Comparison of ENCODE assay signal across 30 mouse cellular contexts in the genomic region with DNA sequence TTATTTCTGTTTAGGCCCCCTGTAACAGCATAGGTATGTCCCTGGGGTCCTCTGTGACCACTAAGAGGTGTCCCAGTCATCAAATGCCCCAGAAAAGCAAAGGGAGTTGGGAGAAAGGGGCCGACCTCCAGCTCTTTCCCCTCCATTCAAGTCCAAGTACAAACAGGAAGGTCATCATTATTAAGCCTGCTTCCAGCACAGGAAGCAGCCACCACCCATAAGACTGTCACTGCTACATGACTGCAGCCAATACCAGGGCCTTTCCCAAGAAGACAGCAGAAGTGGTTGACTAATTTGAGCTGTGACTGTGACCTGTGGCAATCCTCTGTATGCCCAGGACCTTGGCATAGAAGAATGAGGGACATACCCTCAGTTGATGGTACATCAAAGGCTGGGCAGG. TPM values are rescaled to one million over a fixed set of nuclear protein-coding genes. Genes with fewer than 3 reads are reported as not detected.
DNase-seq lines count a peak whose midpoint lies in the region; ATAC-seq and TF ChIP-seq lines count a peak whose summit lies in the region.
"Had no signal": no experiment of that assay in that cellular context is flagged by ENCODE, and none has a peak within 500 bp of the region (broad histone marks: within the 10 kb centered on the region; RNA-seq: fewer than 3 reads in every experiment).

No protein-coding gene starts in this region.

- no peaks in the 10 kb centered on the region for H3K9me3 ChIP-seq in lung, embryonic 15.5 days
- no peaks in the 10 kb centered on the region for H3K9me3 ChIP-seq in hindbrain, embryonic 16.5 days (ENCODE audit: control insufficient read depth, low read length)
- H3K9me3 ChIP-seq: heart, embryonic 13.5 days; hindbrain, embryonic 12.5 days; midbrain, embryonic 12.5 days; neural tube, embryonic 12.5 days had no signal

- peak overlapping the region; percentile 73 for H3K27ac ChIP-seq in gastrocnemius, adult 2 months
- H3K27ac ChIP-seq in lung, embryonic 15.5 days = peak overlapping the region; percentile 16
- no peak overlapping the region for H3K27ac ChIP-seq in hindbrain, embryonic 16.5 days (ENCODE audit: low read depth, low read length)
- H3K27ac ChIP-seq: heart, embryonic 13.5 days; hindbrain, embryonic 12.5 days; left cerebral cortex, adult 2 months; midbrain, embryonic 12.5 days; neural tube, embryonic 12.5 days; stomach, postnatal 0 days had no signal

- peaks cover 5% of the 10 kb centered on the region; the same call in 1 of the 2 replicates for H3K4me1 ChIP-seq in lung, embryonic 15.5 days
- H3K4me1 ChIP-seq in hindbrain, embryonic 16.5 days (ENCODE audit: control insufficient read depth, insufficient read depth, low read depth, low read length) = no peaks in the 10 kb centered on the region
- H3K4me1 ChIP-seq: heart, embryonic 13.5 days; hindbrain, embryonic 12.5 days; midbrain, embryonic 12.5 days; neural tube, embryonic 12.5 days had no signal

- no peaks in the 10 kb centered on the region for H3K27me3 ChIP-seq in lung, embryonic 15.5 days
- H3K27me3 ChIP-seq in hindbrain, embryonic 16.5 days (replicated peaks; ENCODE audit: control insufficient read depth, insufficient read depth, low read length) = no peaks in the 10 kb centered on the region
- H3K27me3 ChIP-seq: heart, embryonic 13.5 days; hindbrain, embryonic 12.5 days; midbrain, embryonic 12.5 days; neural tube, embryonic 12.5 days had no signal

- peaks cover 15% of the 10 kb centered on the region; the same call in 1 of the 2 replicates for H3K36me3 ChIP-seq in lung, embryonic 15.5 days
- H3K36me3 ChIP-seq in hindbrain, embryonic 16.5 days (ENCODE audit: control insufficient read depth, insufficient read depth, low read length) = no peaks in the 10 kb centered on the region
- H3K36me3 ChIP-seq: hindbrain, embryonic 12.5 days; midbrain, embryonic 12.5 days; neural tube, embryonic 12.5 days had no signal

- no peak overlapping the region for H3K4me3 ChIP-seq in gastrocnemius, adult 2 months
- H3K4me3 ChIP-seq in lung, embryonic 15.5 days = no peak overlapping the region
- no peak overlapping the region for H3K4me3 ChIP-seq in hindbrain, embryonic 16.5 days (ENCODE audit: low read length)
- H3K4me3 ChIP-seq: heart, embryonic 13.5 days; hindbrain, embryonic 12.5 days; left cerebral cortex, adult 2 months; midbrain, embryonic 12.5 days; neural tube, embryonic 12.5 days had no signal

- no peak overlapping the region for H3K9ac ChIP-seq in lung, embryonic 15.5 days
- no peak overlapping the region for H3K9ac ChIP-seq in hindbrain, embryonic 16.5 days (ENCODE audit: low read depth, low read length)
- H3K9ac ChIP-seq: heart, embryonic 13.5 days; hindbrain, embryonic 12.5 days; midbrain, embryonic 12.5 days; neural tube, embryonic 12.5 days had no signal

- TF ChIP-seq CTCF in gastrocnemius, adult 2 months (IDR thresholded peaks at IDR 0.05) = no peak

- WGBS in lung, embryonic 15.5 days = 62% methylated on average over 1 of the region's 1 CpGs
- 86% methylated on average over 1 of the region's 1 CpGs for WGBS in hindbrain, embryonic 16.5 days

- no peak for ATAC-seq in lung, embryonic 15.5 days (ENCODE audit: borderline replicate concordance, extremely low read depth, low FRiP score, low TSS enrichment)
- ATAC-seq in hindbrain, embryonic 16.5 days = no peak
- ATAC-seq: forebrain, embryonic 16.5 days had no signal

- DNase-seq in gastrocnemius, adult 2 months = no peak
- no peak for DNase-seq in gastrocnemius, adult 8-10 months (ENCODE audit: low spot score in 2 of 2)
- peak; percentile 19 for DNase-seq in kidney, postnatal 14 days
- DNase-seq in kidney, adult 18-20 months = no peak
- DNase-seq in adrenal gland, postnatal 10 days = no peak
- DNase-seq: adrenal gland, postnatal 14 days; cerebellum, adult 8-10 months; cerebellum, postnatal 36 days; embryo, embryonic 11 days; gastrocnemius, postnatal 36 days; kidney, adult 9 months; kidney, postnatal 4 days; layer of hippocampus, adult 9-11 months; liver; right cerebral cortex, postnatal 14 days; thymus, adult 2 months; thymus, postnatal 4 days had no signal

- no peak overlapping the region for H3K4me2 ChIP-seq in lung, embryonic 15.5 days
- no peak overlapping the region for H3K4me2 ChIP-seq in hindbrain, embryonic 16.5 days (ENCODE audit: low read length)
- H3K4me2 ChIP-seq: heart, embryonic 13.5 days; hindbrain, embryonic 12.5 days; midbrain, embryonic 12.5 days; neural tube, embryonic 12.5 days had no signal

- intact Hi-C loops in gastrocnemius, adult 2 months (cut with DNase I) = no loop called here

RNA-seq across cellular contexts. Expression of a gene that starts 8.5 kb away (rescaled TPM):
- total RNA-seq in gastrocnemius, adult 2 months (2021) = not detected
- not detected for total RNA-seq in gastrocnemius, adult 8-10 months (2022)
- 0.25 and 0.32 TPM in 2 replicates for polyA plus RNA-seq in lung, embryonic 15.5 days (2015; fragmentation: Nextera tagmentation; extraction: Ambion mirVana)
- 0.26 TPM in 2 replicates for polyA plus RNA-seq in hindbrain, embryonic 16.5 days (2015; fragmentation: Nextera tagmentation; extraction: Ambion mirVana)
- under 1 TPM in 1 of 2 experiments, not detected in 1; 0.30 TPM for total RNA-seq in adrenal gland, postnatal 10 days (2021)
- total RNA-seq: adrenal gland, postnatal 14 days; gastrocnemius, postnatal 36 days; heart, postnatal 25 days; left cerebral cortex, adult 2 months; left cerebral cortex, postnatal 36 days; megakaryocyte progenitor cell, adult 5-6 weeks had no signal
- polyA plus RNA-seq: embryonic facial prominence, embryonic 14.5 days; forebrain, embryonic 16.5 days; neural tube, embryonic 12.5 days had no signal

RNA-seq across cellular contexts. Expression of a gene that starts 13.5 kb away (rescaled TPM):
- total RNA-seq in gastrocnemius, adult 2 months (2021) = 1 to 10 TPM; 2.8 to 4.9 TPM
- 1 to 10 TPM; 1.4 to 1.8 (median 1.6) TPM for total RNA-seq in gastrocnemius, adult 8-10 months (2022)
- 2.6 and 3.1 TPM in 2 replicates for polyA plus RNA-seq in lung, embryonic 15.5 days (2015; fragmentation: Nextera tagmentation; extraction: Ambion mirVana)
- polyA plus RNA-seq in hindbrain, embryonic 16.5 days (2015; fragmentation: Nextera tagmentation; extraction: Ambion mirVana) = 0.37 and 0.44 TPM in 2 replicates
- total RNA-seq in adrenal gland, postnatal 10 days (2021) = 10 to 100 TPM; 14.8 to 16.3 TPM

RNA-seq across cellular contexts. Expression of a gene that starts 15.3 kb away (rescaled TPM):
- under 1 TPM; 0.17 to 0.28 TPM for total RNA-seq in gastrocnemius, adult 2 months (2021)
- total RNA-seq in gastrocnemius, adult 8-10 months (2022) = under 1 TPM in 2 of 4 experiments, not detected in 2; 0.22 to 0.24 TPM
- 0.29 and 0.31 TPM in 2 replicates for polyA plus RNA-seq in lung, embryonic 15.5 days (2015; fragmentation: Nextera tagmentation; extraction: Ambion mirVana)
- polyA plus RNA-seq in hindbrain, embryonic 16.5 days (2015; fragmentation: Nextera tagmentation; extraction: Ambion mirVana) = 0.21 and 0.35 TPM in 2 replicates
- total RNA-seq in adrenal gland, postnatal 10 days (2021) = under 1 TPM; 0.30 to 0.36 TPM
- total RNA-seq: megakaryocyte progenitor cell, adult 5-6 weeks had no signal

RNA-seq across cellular contexts. Expression of a gene that starts 25.7 kb away (rescaled TPM):
- not detected for total RNA-seq in gastrocnemius, adult 2 months (2021)
- not detected for total RNA-seq in gastrocnemius, adult 8-10 months (2022)
- 0.05 TPM in 2 replicates for polyA plus RNA-seq in lung, embryonic 15.5 days (2015; fragmentation: Nextera tagmentation; extraction: Ambion mirVana)
- not detected in 2 replicates for polyA plus RNA-seq in hindbrain, embryonic 16.5 days (2015; fragmentation: Nextera tagmentation; extraction: Ambion mirVana)
- total RNA-seq in adrenal gland, postnatal 10 days (2021) = under 1 TPM; 0.06 to 0.12 TPM
- total RNA-seq: gastrocnemius, postnatal 36 days; heart, postnatal 25 days; left cerebral cortex, postnatal 36 days; megakaryocyte progenitor cell, adult 5-6 weeks had no signal
- polyA plus RNA-seq: forebrain, embryonic 16.5 days; hindbrain, embryonic 12.5 days; midbrain, embryonic 12.5 days; neural tube, embryonic 12.5 days had no signal

RNA-seq across cellular contexts. Expression of a gene that starts 41.3 kb away (rescaled TPM):
- total RNA-seq in gastrocnemius, adult 2 months (2021) = 10 to 100 TPM; 39.1 to 46.2 TPM
- 10 to 100 TPM; 38.4 to 43.8 (median 40.1) TPM for total RNA-seq in gastrocnemius, adult 8-10 months (2022)
- polyA plus RNA-seq in lung, embryonic 15.5 days (2015; fragmentation: Nextera tagmentation; extraction: Ambion mirVana) = 317 and 334 TPM in 2 replicates
- 380 and 389 TPM in 2 replicates for polyA plus RNA-seq in hindbrain, embryonic 16.5 days (2015; fragmentation: Nextera tagmentation; extraction: Ambion mirVana)
- 10 to 100 TPM; 88.6 to 92.3 TPM for total RNA-seq in adrenal gland, postnatal 10 days (2021)
